Mouse (Mus musculus) thymus, adult 2 months (tissue): ENCODE measurements around the gene Car6. TPM values are rescaled to one million over a fixed set of nuclear protein-coding genes. Genes with fewer than 3 reads are reported as not detected.

Source experiments
- DNase-seq: peaks from one replicate; pipeline ENCODE4 v3.0.0; 2021
- H3K27ac ChIP-seq: fragments of 200-500 bp; 2 replicates; pipeline ENCODE4 v1.5.1; 2012; ENCODE audit warnings: low read length, control low read depth; ENCODE audit not compliant: control insufficient read depth, insufficient read depth
- H3K27me3 ChIP-seq: fragments of 200-500 bp; 2 replicates; pipeline ENCODE4 v1.6.1; 2012; ENCODE audit warnings: mild to moderate bottlenecking, low read length, moderate library complexity, mixed read lengths; ENCODE audit not compliant: control insufficient read depth, insufficient read depth
- H3K36me3 ChIP-seq: fragments of 200-500 bp; 2 replicates; pipeline ENCODE4 v1.6.1; 2012; ENCODE audit warnings: mild to moderate bottlenecking, low read length, moderate library complexity; ENCODE audit not compliant: control insufficient read depth, insufficient read depth
- H3K4me1 ChIP-seq: fragments of 200-500 bp; replicated peaks from 2 replicates; pipeline ENCODE4 v1.6.1; 2012; ENCODE audit warnings: low read length; ENCODE audit not compliant: control insufficient read depth, insufficient read depth
- H3K4me3 ChIP-seq: fragments of 200-500 bp; 2 replicates; pipeline ENCODE4 v1.5.1; 2012; ENCODE audit warnings: mild to moderate bottlenecking, low read length, control low read depth, moderate library complexity; ENCODE audit not compliant: control insufficient read depth, insufficient read depth
- CTCF ChIP-seq: fragments of 200-500 bp; IDR thresholded peaks from 2 replicates; pipeline ENCODE4 v1.5.1; 2012; ENCODE audit warnings: mild to moderate bottlenecking, control low read depth, low read length, moderate library complexity, borderline replicate concordance; ENCODE audit not compliant: control insufficient read depth, poor library complexity, insufficient read depth; ENCODE audit errors: extremely low read depth
- POLR2A ChIP-seq: fragments of 200-500 bp; IDR thresholded peaks from 2 replicates; pipeline ENCODE4 v1.6.1; 2012; ENCODE audit warnings: mild to moderate bottlenecking, low read length, control low read depth, moderate library complexity; ENCODE audit not compliant: control insufficient read depth, poor library complexity, insufficient read depth; ENCODE audit errors: extremely low read depth
- WGBS: fragments of 180-500 bp; shearing (Covaris S2); methylation state at CpG from one replicate; pipeline ENCODE4 v1.1.7; 2018; 5-methylcytosine and 5-hydroxymethylcytosine counted together
- polyA plus RNA-seq: library from polyadenylated mRNA; depleted of rRNA; stranded (reverse); fragments of >200 nt; gene quantifications from 2 replicates; pipeline ENCODE4 v1.2.3, GENCODE M21; 2012

Car6 gene
- polyA plus RNA-seq, 1 experiment, result 0.40 TPM

GRCm38 (mm10) chr4:150162561-150163169, 38.5 kb downstream of the Car6 start:
- 91% methylated on average over 13 of the region's 13 CpGs for WGBS
- no peaks in the 10 kb centered on the region for H3K27me3 ChIP-seq
- DNase-seq, result no peak

DNA sequence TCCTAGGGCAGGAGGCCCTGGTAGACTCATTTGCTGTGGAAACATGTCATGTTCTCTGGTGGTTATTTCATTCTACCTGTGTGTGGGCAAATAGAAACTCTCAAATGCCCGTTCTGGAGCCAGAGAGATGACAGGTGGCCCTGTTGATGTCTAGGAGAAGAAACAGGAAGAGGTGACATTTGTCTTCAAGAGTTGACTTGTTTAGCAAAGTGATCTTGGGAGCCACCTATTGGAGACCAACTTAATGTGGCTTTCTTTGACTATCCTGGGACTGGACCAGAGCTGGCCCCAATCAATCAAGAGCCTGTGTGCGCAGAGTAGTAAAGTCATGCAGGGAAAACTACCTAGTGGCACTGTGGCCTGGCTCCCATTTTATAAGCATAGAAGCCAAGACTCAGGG, 41.7 kb downstream of the Car6 start:
- no peak overlapping the region for H3K4me3 ChIP-seq
- H3K36me3 ChIP-seq, result no peaks in the 10 kb centered on the region
- 45% methylated on average over 2 of the region's 2 CpGs for WGBS
- no peak for DNase-seq
- H3K4me1 ChIP-seq, result no peaks in the 10 kb centered on the region
- TF ChIP-seq CTCF, result no peak
- TF ChIP-seq POLR2A, result no peak
- no peak overlapping the region for H3K27ac ChIP-seq
- no peaks in the 10 kb centered on the region for H3K27me3 ChIP-seq

More at GRCm38 (mm10) chr4:150162561-150163169, 38.5 kb downstream of the Car6 start:
- Histone ChIP-seq H3K4me1 (no peaks in the 10 kb centered on the region), H3K27ac (no peak overlapping the region), H3K36me3 (no peaks in the 10 kb centered on the region), H3K4me3 (no peak overlapping the region)
- no peak for TF ChIP-seq CTCF
- no peak for TF ChIP-seq POLR2A

GRCm38 (mm10) chr4:150157348-150157882, 43.7 kb downstream of the Car6 start:
- 92% methylated on average over 14 of the region's 14 CpGs for WGBS
- H3K27me3 ChIP-seq, result no peaks in the 10 kb centered on the region
- no peak overlapping the region for H3K27ac ChIP-seq
- H3K36me3 ChIP-seq, result no peaks in the 10 kb centered on the region
- no peaks in the 10 kb centered on the region for H3K4me1 ChIP-seq
- no peak overlapping the region for H3K4me3 ChIP-seq
- DNase-seq, result no peak
- TF ChIP-seq CTCF (no peak), POLR2A (no peak)

DNA sequence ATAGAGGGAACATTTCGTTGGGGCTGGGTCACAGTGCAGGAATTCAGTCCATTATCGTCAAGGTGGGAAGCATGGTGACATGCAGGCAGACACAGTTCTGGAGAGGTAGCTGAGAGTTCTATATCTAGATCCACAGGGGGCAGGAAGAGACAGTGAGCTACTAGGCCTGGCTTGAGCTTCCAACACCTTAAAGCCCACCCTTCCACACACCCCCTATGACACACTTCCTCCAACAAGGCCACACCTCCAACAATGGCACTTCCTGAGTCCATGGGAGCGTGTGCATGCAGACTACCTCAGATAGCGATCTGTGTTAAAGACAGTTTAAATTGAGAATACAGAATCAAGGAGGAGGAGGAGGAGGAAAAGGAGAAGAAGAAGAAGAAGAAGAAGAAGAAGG, 45.4 kb downstream of the Car6 start:
- DNase-seq, result no peak
- H3K4me3 ChIP-seq, result no peak overlapping the region
- WGBS, result 58% methylated on average over 4 of the region's 4 CpGs
- H3K27ac ChIP-seq, result no peak overlapping the region
- TF ChIP-seq CTCF (no peak), POLR2A (no peak)
- H3K36me3 ChIP-seq, result no peaks in the 10 kb centered on the region
- H3K4me1 ChIP-seq, result no peaks in the 10 kb centered on the region
- H3K27me3 ChIP-seq, result no peaks in the 10 kb centered on the region

DNA sequence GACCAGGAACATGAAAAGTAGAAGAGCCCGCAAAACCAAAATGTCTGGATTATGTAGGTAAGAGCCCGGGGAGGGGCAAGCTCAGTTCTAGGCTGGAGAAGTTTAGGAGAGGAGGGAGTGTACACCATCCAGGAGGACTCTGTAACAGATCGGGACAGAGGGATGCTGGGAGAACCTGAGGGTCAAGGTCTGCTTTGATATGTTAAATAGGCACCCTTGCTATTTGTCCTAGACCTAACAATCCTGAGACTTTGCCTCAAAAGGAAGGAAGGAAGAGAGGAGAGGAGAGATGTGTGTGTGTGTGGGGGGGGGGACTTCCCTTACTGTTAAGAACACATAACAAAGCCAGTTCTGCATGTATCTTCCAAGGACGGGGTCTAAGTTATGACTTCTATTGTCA, 45.8 kb downstream of the Car6 start:
- DNase-seq, result no peak

DNA sequence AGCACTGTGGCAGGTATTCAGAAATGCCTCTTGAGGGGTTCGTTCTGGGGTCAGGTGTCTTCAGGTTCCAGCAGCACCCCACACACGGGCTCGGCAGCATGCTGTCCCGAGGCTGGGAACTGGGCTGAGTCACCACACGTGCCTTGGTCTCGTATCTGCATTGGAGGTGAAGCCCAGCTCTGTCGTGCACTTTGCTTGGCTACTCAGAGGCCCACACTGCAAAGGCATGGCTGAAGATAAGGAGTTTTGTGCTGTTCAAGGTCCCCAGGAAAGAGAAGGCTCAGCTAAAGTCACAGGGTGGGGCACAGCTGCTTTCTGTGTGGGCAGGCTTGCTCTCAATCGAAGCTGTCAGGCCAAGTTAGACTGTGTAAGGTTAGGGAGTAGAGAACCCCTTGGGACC, 48.6 kb downstream of the Car6 start:
- TF ChIP-seq CTCF, result no peak
- TF ChIP-seq POLR2A, result no peak
- no peak for DNase-seq
- no peaks in the 10 kb centered on the region for H3K4me1 ChIP-seq
- no peak overlapping the region for H3K27ac ChIP-seq
- H3K36me3 ChIP-seq, result no peaks in the 10 kb centered on the region
- WGBS, result 86% methylated on average over 8 of the region's 8 CpGs
- H3K4me3 ChIP-seq, result no peak overlapping the region
- H3K27me3 ChIP-seq, result no peaks in the 10 kb centered on the region

More for the DNA sequence above, 45.8 kb downstream of the Car6 start:
- WGBS, result 99% methylated on average over 4 of the region's 4 CpGs
- no peaks in the 10 kb centered on the region for H3K4me1 ChIP-seq
- no peaks in the 10 kb centered on the region for H3K27me3 ChIP-seq
- H3K27ac ChIP-seq, result no peak overlapping the region
- no peaks in the 10 kb centered on the region for H3K36me3 ChIP-seq
- TF ChIP-seq CTCF (no peak), POLR2A (no peak)
- no peak overlapping the region for H3K4me3 ChIP-seq
